Comparison of ENCODE assay signal across 27 mouse cellular contexts in the genomic region with DNA sequence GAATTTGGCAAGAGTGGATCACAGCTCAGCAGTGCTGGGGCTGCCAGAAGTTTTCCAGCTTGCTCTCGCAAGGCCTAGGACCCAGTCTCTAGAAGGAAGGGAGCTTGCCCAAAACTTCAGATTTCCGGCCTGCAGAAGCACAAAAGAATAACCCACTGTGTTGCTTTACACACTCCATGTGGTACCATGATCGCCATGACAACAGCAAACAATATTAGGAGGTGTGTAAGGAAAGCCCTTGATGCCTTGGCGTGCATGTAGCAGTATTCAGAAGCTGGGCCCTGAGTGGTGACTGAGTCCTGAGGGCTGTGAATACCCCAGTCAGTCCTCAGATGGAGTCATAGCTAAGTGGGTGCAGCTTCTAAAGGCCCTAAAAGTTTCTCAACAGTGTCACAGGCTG.
A peak's percentile ranks its signal among the peaks of the same experiment; 100 is the strongest.
DNase-seq lines count a peak whose midpoint lies in the region; ATAC-seq and TF ChIP-seq lines count a peak whose summit lies in the region.
"Had no signal": no experiment of that assay in that cellular context is flagged by ENCODE, and none has a peak within 500 bp of the region (broad histone marks: within the 10 kb centered on the region; RNA-seq: fewer than 3 reads in every experiment).

No protein-coding gene starts in this region.

- ATAC-seq in forebrain, embryonic 13.5 days, result no peak
- ATAC-seq in forebrain, postnatal 0 days, result peak; percentile 61
- ATAC-seq in forebrain, embryonic 16.5 days, result no peak
- ATAC-seq in midbrain, embryonic 13.5 days, result 0 out of 2 replicates have a peak, but pooled peaks have one; percentile 43
- no peak for ATAC-seq in midbrain, embryonic 14.5 days (ENCODE audit: low FRiP score, low TSS enrichment)
- ATAC-seq: intestine, postnatal 0 days; Patski had no signal

- no peak for TF ChIP-seq CTCF in forebrain, postnatal 0 days (IDR thresholded peaks at IDR 0.05; ENCODE audit: low read depth)
- TF ChIP-seq CTCF in brain, embryonic 14.5 days (IDR thresholded peaks at IDR 0.05; ENCODE audit: borderline replicate concordance, extremely low read depth, insufficient read depth, insufficient read length), result no peak

- H3K4me2 ChIP-seq in forebrain, embryonic 13.5 days, result no peak overlapping the region
- no peak overlapping the region for H3K4me2 ChIP-seq in forebrain, postnatal 0 days (ENCODE audit: low read depth)
- no peak overlapping the region for H3K4me2 ChIP-seq in forebrain, embryonic 16.5 days (ENCODE audit: low read length)
- H3K4me2 ChIP-seq in midbrain, embryonic 13.5 days (replicated peaks), result no peak overlapping the region
- H3K4me2 ChIP-seq in midbrain, embryonic 14.5 days (ENCODE audit: low read length), result no peak overlapping the region
- H3K4me2 ChIP-seq: embryonic facial prominence, embryonic 15.5 days; heart, embryonic 11.5 days; hindbrain, embryonic 12.5 days; hindbrain, embryonic 15.5 days had no signal

- peak; percentile 30 for DNase-seq in forebrain, embryonic 10.5 days (ENCODE audit: extremely low spot score, low spot score)
- peak; percentile 50 for DNase-seq in forebrain, postnatal 0 days
- DNase-seq in midbrain, embryonic 14.5 days, result no peak
- DNase-seq in brain, embryonic 14.5 days (ENCODE audit: low read depth), result peak; percentile 58
- DNase-seq in spleen, postnatal 36 days (ENCODE audit: low spot score in 2 of 2), result no peak
- DNase-seq: adrenal gland, adult 2 months; adrenal gland, postnatal 14 days; B cell, adult 2 months; cerebellum, adult 11-12 months; cerebellum, adult 8-10 months; cerebellum, postnatal 10 days; cerebellum, postnatal 36 days; embryo, embryonic 11 days; gastrocnemius, adult 2 months; gastrocnemius, postnatal 14 days; heart, adult 11 months had no signal

- no peaks in the 10 kb centered on the region for H3K36me3 ChIP-seq in forebrain, embryonic 10.5 days (replicated peaks)
- H3K36me3 ChIP-seq in forebrain, embryonic 13.5 days (ENCODE audit: poor library complexity, severe bottlenecking), result no peaks in the 10 kb centered on the region
- H3K36me3 ChIP-seq in forebrain, postnatal 0 days (ENCODE audit: insufficient read depth), result no peaks in the 10 kb centered on the region
- H3K36me3 ChIP-seq in forebrain, embryonic 16.5 days (ENCODE audit: control insufficient read depth, insufficient read depth), result no peaks in the 10 kb centered on the region
- no peaks in the 10 kb centered on the region for H3K36me3 ChIP-seq in midbrain, embryonic 13.5 days
- no peaks in the 10 kb centered on the region for H3K36me3 ChIP-seq in midbrain, embryonic 14.5 days (ENCODE audit: control insufficient read depth, insufficient read depth, low read length)
- H3K36me3 ChIP-seq: embryonic facial prominence, embryonic 15.5 days; G1E; hindbrain, embryonic 12.5 days; hindbrain, embryonic 15.5 days had no signal

- no peak for TF ChIP-seq POLR2A in brain, embryonic 14.5 days (IDR thresholded peaks at IDR 0.05; ENCODE audit: borderline replicate concordance, extremely low read depth, insufficient read depth, insufficient read length, poor library complexity, severe bottlenecking)

- no peak overlapping the region for H3K9ac ChIP-seq in forebrain, embryonic 13.5 days
- no peak overlapping the region for H3K9ac ChIP-seq in forebrain, postnatal 0 days
- H3K9ac ChIP-seq in forebrain, embryonic 16.5 days (replicated peaks; ENCODE audit: low read depth, low read length), result no peak overlapping the region
- no peak overlapping the region for H3K9ac ChIP-seq in midbrain, embryonic 13.5 days (replicated peaks)
- H3K9ac ChIP-seq in midbrain, embryonic 14.5 days (replicated peaks; ENCODE audit: low read length), result no peak overlapping the region
- H3K9ac ChIP-seq: embryonic facial prominence, embryonic 15.5 days; hindbrain, embryonic 12.5 days; hindbrain, embryonic 15.5 days had no signal

- no peaks in the 10 kb centered on the region for H3K9me3 ChIP-seq in forebrain, embryonic 10.5 days
- no peaks in the 10 kb centered on the region for H3K9me3 ChIP-seq in forebrain, embryonic 13.5 days (replicated peaks)
- no peaks in the 10 kb centered on the region for H3K9me3 ChIP-seq in forebrain, postnatal 0 days (ENCODE audit: low read length)
- H3K9me3 ChIP-seq in forebrain, embryonic 16.5 days (ENCODE audit: control insufficient read depth, low read length), result no peaks in the 10 kb centered on the region
- no peaks in the 10 kb centered on the region for H3K9me3 ChIP-seq in midbrain, embryonic 13.5 days
- no peaks in the 10 kb centered on the region for H3K9me3 ChIP-seq in midbrain, embryonic 14.5 days (ENCODE audit: control insufficient read depth, low read length)
- H3K9me3 ChIP-seq: embryonic facial prominence, embryonic 15.5 days; G1E; hindbrain, embryonic 12.5 days; hindbrain, embryonic 15.5 days had no signal

- H3K27me3 ChIP-seq in forebrain, embryonic 10.5 days (ENCODE audit: poor library complexity, severe bottlenecking), result no peaks in the 10 kb centered on the region
- no peaks in the 10 kb centered on the region for H3K27me3 ChIP-seq in forebrain, embryonic 13.5 days
- no peaks in the 10 kb centered on the region for H3K27me3 ChIP-seq in forebrain, postnatal 0 days (ENCODE audit: insufficient read depth, low read length)
- no peaks in the 10 kb centered on the region for H3K27me3 ChIP-seq in forebrain, embryonic 16.5 days (replicated peaks; ENCODE audit: control insufficient read depth, insufficient read depth, low read length)
- no peaks in the 10 kb centered on the region for H3K27me3 ChIP-seq in midbrain, embryonic 13.5 days
- H3K27me3 ChIP-seq in midbrain, embryonic 14.5 days (ENCODE audit: control insufficient read depth, insufficient read depth, low read length), result no peaks in the 10 kb centered on the region
- H3K27me3 ChIP-seq: CH12.LX; embryonic facial prominence, embryonic 15.5 days; hindbrain, embryonic 12.5 days; hindbrain, embryonic 15.5 days; Patski had no signal

- 0 out of 2 replicates have a peak overlapping the region, but pooled peaks have one; percentile 8 for H3K27ac ChIP-seq in forebrain, embryonic 10.5 days
- no peak overlapping the region for H3K27ac ChIP-seq in forebrain, embryonic 13.5 days
- no peak overlapping the region for H3K27ac ChIP-seq in forebrain, postnatal 0 days (ENCODE audit: low read depth, low read length)
- no peak overlapping the region for H3K27ac ChIP-seq in forebrain, embryonic 16.5 days (ENCODE audit: low read length)
- H3K27ac ChIP-seq in midbrain, embryonic 13.5 days, result no peak overlapping the region
- no peak overlapping the region for H3K27ac ChIP-seq in midbrain, embryonic 14.5 days (replicated peaks; ENCODE audit: low read depth, low read length)
- H3K27ac ChIP-seq: embryonic facial prominence, embryonic 15.5 days; gastrocnemius, adult 2 months; hindbrain, embryonic 12.5 days; hindbrain, embryonic 15.5 days had no signal

- H3K4me3 ChIP-seq in forebrain, embryonic 10.5 days, result no peak overlapping the region
- H3K4me3 ChIP-seq in forebrain, embryonic 13.5 days, result no peak overlapping the region
- no peak overlapping the region for H3K4me3 ChIP-seq in forebrain, postnatal 0 days (ENCODE audit: low read depth, low read length)
- no peak overlapping the region for H3K4me3 ChIP-seq in forebrain, embryonic 16.5 days (replicated peaks; ENCODE audit: low read length)
- H3K4me3 ChIP-seq in midbrain, embryonic 13.5 days (replicated peaks), result no peak overlapping the region
- H3K4me3 ChIP-seq in midbrain, embryonic 14.5 days (replicated peaks; ENCODE audit: low read depth, low read length), result no peak overlapping the region
- H3K4me3 ChIP-seq: embryonic facial prominence, embryonic 15.5 days; gastrocnemius, adult 2 months; hindbrain, embryonic 12.5 days; hindbrain, embryonic 15.5 days had no signal

- WGBS in forebrain, embryonic 10.5 days, result 74% methylated on average over 4 of the region's 4 CpGs
- 47% methylated on average over 4 of the region's 4 CpGs for WGBS in forebrain, embryonic 13.5 days
- WGBS in forebrain, postnatal 0 days, result 54% methylated on average over 4 of the region's 4 CpGs
- 48% methylated on average over 4 of the region's 4 CpGs for WGBS in forebrain, embryonic 16.5 days
- WGBS in midbrain, embryonic 13.5 days, result 59% methylated on average over 4 of the region's 4 CpGs
- 53% methylated on average over 4 of the region's 4 CpGs for WGBS in midbrain, embryonic 14.5 days

- H3K4me1 ChIP-seq in forebrain, embryonic 10.5 days, result peaks cover 34% of the 10 kb centered on the region
- H3K4me1 ChIP-seq in forebrain, embryonic 13.5 days, result peaks cover 22% of the 10 kb centered on the region
- H3K4me1 ChIP-seq in forebrain, postnatal 0 days (ENCODE audit: insufficient read depth), result 0 out of 2 replicates have a peak, but pooled peaks cover 6% of the 10 kb centered on the region
- peaks cover 11% of the 10 kb centered on the region for H3K4me1 ChIP-seq in forebrain, embryonic 16.5 days (replicated peaks; ENCODE audit: control insufficient read depth, insufficient read depth, low read length)
- peaks cover 22% of the 10 kb centered on the region for H3K4me1 ChIP-seq in midbrain, embryonic 13.5 days (replicated peaks)
- peaks cover 19% of the 10 kb centered on the region for H3K4me1 ChIP-seq in midbrain, embryonic 14.5 days (ENCODE audit: control insufficient read depth, insufficient read depth, low read length)

Comparison
In these comparisons a context has a peak if more than half of its experiments do, and no peak if none do; other contexts are left out.
1. ATAC-seq: peak in forebrain, postnatal 0 days (single experiment) and midbrain, embryonic 13.5 days (single experiment); none in forebrain, embryonic 13.5 days (single experiment), forebrain, embryonic 16.5 days (single experiment) and midbrain, embryonic 14.5 days (single experiment).
2. DNase-seq: peak in forebrain, embryonic 10.5 days (single experiment), forebrain, postnatal 0 days (single experiment) and brain, embryonic 14.5 days (single experiment); none in midbrain, embryonic 14.5 days (single experiment) and spleen, postnatal 36 days (0 of 2).